In the genomic region with DNA sequence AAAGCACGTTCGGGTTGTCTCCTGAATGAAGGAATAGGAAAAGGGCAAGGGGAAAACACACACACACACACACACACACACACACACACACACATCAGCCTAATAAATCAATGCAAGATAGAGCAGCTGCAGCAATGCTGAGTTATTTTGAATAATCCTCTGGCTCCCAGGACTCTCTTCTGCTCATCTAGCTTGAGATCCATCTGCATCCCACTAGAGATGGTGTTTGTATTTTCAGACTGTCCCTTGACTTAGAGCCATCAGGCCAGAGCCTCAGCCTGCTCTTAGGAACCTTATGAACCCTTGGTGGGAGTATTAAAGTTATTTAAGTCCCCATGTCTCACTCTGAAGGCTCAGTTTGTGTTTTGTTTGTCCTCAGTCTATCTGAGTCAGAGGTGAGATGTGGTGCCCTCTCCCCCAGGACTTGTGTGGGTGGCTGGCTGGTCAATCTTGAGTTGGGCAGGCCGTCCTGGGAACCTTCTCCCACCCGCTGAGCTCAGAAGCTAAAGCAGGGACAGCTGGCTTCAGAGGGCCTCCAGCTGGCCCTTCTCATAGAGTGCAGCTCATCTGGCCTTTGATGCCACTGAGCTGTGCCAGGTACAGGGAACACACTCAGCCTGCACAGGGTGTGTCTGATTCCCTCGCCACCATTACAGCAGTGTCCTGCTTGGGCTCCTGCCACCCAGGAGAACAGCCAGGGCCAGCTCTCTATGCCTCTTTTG, we compare ENCODE assay signal across 9 mouse cellular contexts.
DNase-seq lines count a peak whose midpoint lies in the region; ATAC-seq and TF ChIP-seq lines count a peak whose summit lies in the region.
"Had no signal": no experiment of that assay in that cellular context is flagged by ENCODE, and none has a peak within 500 bp of the region (broad histone marks: within the 10 kb centered on the region; RNA-seq: fewer than 3 reads in every experiment).

No protein-coding gene starts in this region.

- no peak for TF ChIP-seq CTCF in forebrain, postnatal 0 days (IDR thresholded peaks at IDR 0.05; ENCODE audit: low read depth)

- peak overlapping the region; percentile 92 for H3K27ac ChIP-seq in forebrain, embryonic 12.5 days
- no peak overlapping the region for H3K27ac ChIP-seq in forebrain, embryonic 14.5 days (ENCODE audit: low read depth, low read length)
- H3K27ac ChIP-seq in kidney, embryonic 14.5 days (ENCODE audit: low read depth, low read length), result peak overlapping the region; percentile 91
- H3K27ac ChIP-seq in midbrain, embryonic 12.5 days (replicated peaks), result peak overlapping the region; percentile 84
- no peak overlapping the region for H3K27ac ChIP-seq in forebrain, postnatal 0 days (ENCODE audit: low read depth, low read length)
- H3K27ac ChIP-seq: liver, embryonic 15.5 days had no signal

- 62% methylated on average over 5 of the region's 5 CpGs for WGBS in forebrain, embryonic 12.5 days
- 52% methylated on average over 5 of the region's 5 CpGs for WGBS in forebrain, embryonic 14.5 days
- WGBS in kidney, embryonic 14.5 days, result 41% methylated on average over 5 of the region's 5 CpGs
- WGBS in midbrain, embryonic 12.5 days, result 46% methylated on average over 5 of the region's 5 CpGs
- WGBS in forebrain, postnatal 0 days, result 48% methylated on average over 5 of the region's 5 CpGs

- peaks cover 36% of the 10 kb centered on the region for H3K4me1 ChIP-seq in forebrain, embryonic 12.5 days
- peaks cover 16% of the 10 kb centered on the region for H3K4me1 ChIP-seq in forebrain, embryonic 14.5 days (ENCODE audit: control insufficient read depth, insufficient read depth, low read length)
- H3K4me1 ChIP-seq in kidney, embryonic 14.5 days (ENCODE audit: control insufficient read depth, insufficient read depth, low read length), result peaks cover 43% of the 10 kb centered on the region
- peaks cover 41% of the 10 kb centered on the region for H3K4me1 ChIP-seq in midbrain, embryonic 12.5 days
- H3K4me1 ChIP-seq in forebrain, postnatal 0 days (ENCODE audit: insufficient read depth), result peaks cover 9% of the 10 kb centered on the region; the same call in 1 of the 2 replicates
- H3K4me1 ChIP-seq: liver, embryonic 15.5 days had no signal

- ATAC-seq in forebrain, embryonic 12.5 days (ENCODE audit: low FRiP score), result no peak
- no peak; the same call in 1 of the 2 replicates for ATAC-seq in forebrain, embryonic 14.5 days
- ATAC-seq in kidney, embryonic 14.5 days (ENCODE audit: low FRiP score, low TSS enrichment), result peak; percentile 50; the same call in 1 of the 2 replicates
- ATAC-seq in midbrain, embryonic 12.5 days (ENCODE audit: low FRiP score, low read depth), result 0 out of 2 replicates have a peak, but pooled peaks have one; percentile 3
- no peak for ATAC-seq in forebrain, postnatal 0 days

- H3K27me3 ChIP-seq in forebrain, embryonic 12.5 days, result no peaks in the 10 kb centered on the region
- no peaks in the 10 kb centered on the region for H3K27me3 ChIP-seq in forebrain, embryonic 14.5 days (replicated peaks; ENCODE audit: control insufficient read depth, insufficient read depth, low read length)
- no peaks in the 10 kb centered on the region for H3K27me3 ChIP-seq in kidney, embryonic 14.5 days (ENCODE audit: control insufficient read depth, insufficient read depth, low read length)
- no peaks in the 10 kb centered on the region for H3K27me3 ChIP-seq in midbrain, embryonic 12.5 days
- no peaks in the 10 kb centered on the region for H3K27me3 ChIP-seq in forebrain, postnatal 0 days (ENCODE audit: insufficient read depth, low read length)
- H3K27me3 ChIP-seq: liver, embryonic 15.5 days had no signal

- no peaks in the 10 kb centered on the region for H3K9me3 ChIP-seq in forebrain, embryonic 12.5 days
- H3K9me3 ChIP-seq in forebrain, embryonic 14.5 days (replicated peaks; ENCODE audit: control insufficient read depth, low read length), result no peaks in the 10 kb centered on the region
- H3K9me3 ChIP-seq in kidney, embryonic 14.5 days (ENCODE audit: control insufficient read depth, low read length), result no peaks in the 10 kb centered on the region
- H3K9me3 ChIP-seq in midbrain, embryonic 12.5 days, result no peaks in the 10 kb centered on the region
- no peaks in the 10 kb centered on the region for H3K9me3 ChIP-seq in forebrain, postnatal 0 days (ENCODE audit: low read length)
- H3K9me3 ChIP-seq: liver, embryonic 15.5 days had no signal

- no peak for DNase-seq in forebrain, embryonic 14.5 days (ENCODE audit: low spot score)
- peak; percentile 65 for DNase-seq in gastrocnemius, postnatal 14 days
- no peak for DNase-seq in left cerebral cortex, adult 18-20 months (ENCODE audit: low spot score in 2 of 2)
- no peak for DNase-seq in forebrain, postnatal 0 days
- DNase-seq in frontal cortex, postnatal 25 days (ENCODE audit: low spot score in 2 of 2), result no peak

- no peak overlapping the region for H3K4me3 ChIP-seq in forebrain, embryonic 12.5 days (replicated peaks)
- H3K4me3 ChIP-seq in forebrain, embryonic 14.5 days (ENCODE audit: low read depth, low read length), result no peak overlapping the region
- H3K4me3 ChIP-seq in kidney, embryonic 14.5 days (ENCODE audit: low read length), result no peak overlapping the region
- H3K4me3 ChIP-seq in midbrain, embryonic 12.5 days, result no peak overlapping the region
- no peak overlapping the region for H3K4me3 ChIP-seq in forebrain, postnatal 0 days (ENCODE audit: low read depth, low read length)
- H3K4me3 ChIP-seq: liver, embryonic 15.5 days had no signal

- H3K36me3 ChIP-seq in forebrain, embryonic 12.5 days (replicated peaks), result no peaks in the 10 kb centered on the region
- H3K36me3 ChIP-seq in forebrain, embryonic 14.5 days (ENCODE audit: control insufficient read depth, insufficient read depth, low read length), result no peaks in the 10 kb centered on the region
- H3K36me3 ChIP-seq in kidney, embryonic 14.5 days (ENCODE audit: control insufficient read depth, insufficient read depth, low read length), result no peaks in the 10 kb centered on the region
- no peaks in the 10 kb centered on the region for H3K36me3 ChIP-seq in midbrain, embryonic 12.5 days
- H3K36me3 ChIP-seq in forebrain, postnatal 0 days (ENCODE audit: insufficient read depth), result no peaks in the 10 kb centered on the region
- H3K36me3 ChIP-seq: liver, embryonic 15.5 days had no signal

- no peak overlapping the region for H3K4me2 ChIP-seq in forebrain, embryonic 12.5 days
- no peak overlapping the region for H3K4me2 ChIP-seq in forebrain, embryonic 14.5 days (ENCODE audit: low read length)
- H3K4me2 ChIP-seq in kidney, embryonic 14.5 days (replicated peaks; ENCODE audit: low read depth, low read length), result no peak overlapping the region
- H3K4me2 ChIP-seq in midbrain, embryonic 12.5 days (replicated peaks), result no peak overlapping the region
- H3K4me2 ChIP-seq in forebrain, postnatal 0 days (ENCODE audit: low read depth), result no peak overlapping the region
- H3K4me2 ChIP-seq: liver, embryonic 15.5 days had no signal

- intact Hi-C loops in gastrocnemius, postnatal 14 days (cut with DNase I; ENCODE audit: low total_unique reads), result loop anchor here (10.0 kb wide), 2 partner anchors 92 to 108 kb away; partner anchors contain the start of gene S1pr3

- H3K9ac ChIP-seq in forebrain, embryonic 12.5 days, result no peak overlapping the region
- H3K9ac ChIP-seq in forebrain, embryonic 14.5 days (ENCODE audit: low read length), result no peak overlapping the region
- no peak overlapping the region for H3K9ac ChIP-seq in kidney, embryonic 14.5 days (ENCODE audit: low read depth, low read length)
- H3K9ac ChIP-seq in midbrain, embryonic 12.5 days (replicated peaks), result no peak overlapping the region
- no peak overlapping the region for H3K9ac ChIP-seq in forebrain, postnatal 0 days
- H3K9ac ChIP-seq: liver, embryonic 15.5 days had no signal

Comparison
In these comparisons a context has a peak if more than half of its experiments do, and no peak if none do; other contexts are left out.
1. H3K27ac ChIP-seq: peak in forebrain, embryonic 12.5 days (single experiment), kidney, embryonic 14.5 days (single experiment) and midbrain, embryonic 12.5 days (single experiment); none in forebrain, embryonic 14.5 days (single experiment) and forebrain, postnatal 0 days (single experiment).
2. ATAC-seq: peak in kidney, embryonic 14.5 days (single experiment) and midbrain, embryonic 12.5 days (single experiment); none in forebrain, embryonic 12.5 days (single experiment), forebrain, embryonic 14.5 days (single experiment) and forebrain, postnatal 0 days (single experiment).